Mouse (Mus musculus): ENCODE data around the gene Tnfrsf1b. TPM values are rescaled to one million over a fixed set of nuclear protein-coding genes. Genes with fewer than 3 reads are reported as not detected.
A peak's percentile ranks its signal among the peaks of the same experiment; 100 is the strongest.

The Tnfrsf1b gene
- polyA plus RNA-seq, 1 experiment from 2014 or later: 10.3 TPM

- Histone ChIP-seq H3K4me3 (ENCODE audit: low read depth, low read length) (no peak overlapping the region), H3K27me3 (ENCODE audit: control insufficient read depth, insufficient read depth, low read depth, low read length) (no peaks in the 10 kb centered on the region), H3K4me2 (ENCODE audit: low read depth, low read length) (no peak overlapping the region), H3K36me3 (ENCODE audit: control insufficient read depth, insufficient read depth) (no peaks in the 10 kb centered on the region), H3K4me1 (ENCODE audit: control insufficient read depth, low read depth, low read length) (no peaks in the 10 kb centered on the region; the same call in 1 of the 2 replicates), H3K9ac (ENCODE audit: low read depth, low read length) (no peak overlapping the region), H3K9me3 (replicated peaks; ENCODE audit: control insufficient read depth, low read length) (no peaks in the 10 kb centered on the region), H3K27ac (ENCODE audit: low read length) (no peak overlapping the region)
- WGBS (ENCODE audit: insufficient replicate concordance): 10% methylated on average over 2 of the region's 2 CpGs
- no peak for ATAC-seq (ENCODE audit: low read depth)
These were observed 18.1 kb upstream of the Tnfrsf1b start for GRCm38 (mm10) chr4:145264761-145265160.

- Histone ChIP-seq H3K4me1 (ENCODE audit: control insufficient read depth, low read depth, low read length) (no peaks in the 10 kb centered on the region; the same call in 1 of the 2 replicates), H3K27me3 (ENCODE audit: control insufficient read depth, insufficient read depth, low read depth, low read length) (no peaks in the 10 kb centered on the region), H3K4me2 (ENCODE audit: low read depth, low read length) (no peak overlapping the region), H3K36me3 (ENCODE audit: control insufficient read depth, insufficient read depth) (no peaks in the 10 kb centered on the region), H3K4me3 (ENCODE audit: low read depth, low read length) (no peak overlapping the region), H3K9me3 (replicated peaks; ENCODE audit: control insufficient read depth, low read length) (no peaks in the 10 kb centered on the region), H3K27ac (ENCODE audit: low read length) (no peak overlapping the region), H3K9ac (ENCODE audit: low read depth, low read length) (no peak overlapping the region)
- 69% methylated on average over 1 of the region's 1 CpGs for WGBS (ENCODE audit: insufficient replicate concordance)
- no peak for ATAC-seq (ENCODE audit: low read depth)
These were observed 16.9 kb upstream of the Tnfrsf1b start for GRCm38 (mm10) chr4:145263583-145263982.

DNA sequence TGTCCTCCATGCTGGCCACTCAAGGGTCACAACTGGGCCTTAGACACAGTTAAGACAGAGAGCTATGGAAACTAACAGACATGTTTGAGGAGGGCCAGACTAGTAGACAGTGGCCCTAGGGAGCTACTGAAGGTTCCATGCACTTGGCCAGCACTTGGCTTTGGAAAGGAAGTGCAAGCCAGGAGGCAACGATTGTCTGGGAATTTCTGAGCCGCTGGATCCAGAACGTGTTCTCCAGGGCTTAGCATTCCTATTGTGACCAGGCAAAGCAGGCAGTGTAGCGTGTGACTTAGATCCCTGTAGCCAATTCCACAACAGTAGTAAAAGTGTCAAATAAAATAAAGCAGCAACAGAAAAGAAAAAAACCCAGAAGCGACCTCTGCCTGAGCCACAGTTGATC is 14.1 kb upstream of the Tnfrsf1b start:
- Histone ChIP-seq H3K27me3 (ENCODE audit: control insufficient read depth, insufficient read depth, low read depth, low read length) (no peaks in the 10 kb centered on the region), H3K27ac (ENCODE audit: low read length) (no peak overlapping the region), H3K36me3 (ENCODE audit: control insufficient read depth, insufficient read depth) (no peaks in the 10 kb centered on the region), H3K4me1 (ENCODE audit: control insufficient read depth, low read depth, low read length) (no peaks in the 10 kb centered on the region), H3K4me2 (ENCODE audit: low read depth, low read length) (no peak overlapping the region), H3K9me3 (replicated peaks; ENCODE audit: control insufficient read depth, low read length) (no peaks in the 10 kb centered on the region), H3K9ac (ENCODE audit: low read depth, low read length) (no peak overlapping the region), H3K4me3 (ENCODE audit: low read depth, low read length) (no peak overlapping the region)
- 51% methylated on average over 5 of the region's 5 CpGs for WGBS (ENCODE audit: insufficient replicate concordance)
- ATAC-seq (ENCODE audit: low read depth): no peak

DNA sequence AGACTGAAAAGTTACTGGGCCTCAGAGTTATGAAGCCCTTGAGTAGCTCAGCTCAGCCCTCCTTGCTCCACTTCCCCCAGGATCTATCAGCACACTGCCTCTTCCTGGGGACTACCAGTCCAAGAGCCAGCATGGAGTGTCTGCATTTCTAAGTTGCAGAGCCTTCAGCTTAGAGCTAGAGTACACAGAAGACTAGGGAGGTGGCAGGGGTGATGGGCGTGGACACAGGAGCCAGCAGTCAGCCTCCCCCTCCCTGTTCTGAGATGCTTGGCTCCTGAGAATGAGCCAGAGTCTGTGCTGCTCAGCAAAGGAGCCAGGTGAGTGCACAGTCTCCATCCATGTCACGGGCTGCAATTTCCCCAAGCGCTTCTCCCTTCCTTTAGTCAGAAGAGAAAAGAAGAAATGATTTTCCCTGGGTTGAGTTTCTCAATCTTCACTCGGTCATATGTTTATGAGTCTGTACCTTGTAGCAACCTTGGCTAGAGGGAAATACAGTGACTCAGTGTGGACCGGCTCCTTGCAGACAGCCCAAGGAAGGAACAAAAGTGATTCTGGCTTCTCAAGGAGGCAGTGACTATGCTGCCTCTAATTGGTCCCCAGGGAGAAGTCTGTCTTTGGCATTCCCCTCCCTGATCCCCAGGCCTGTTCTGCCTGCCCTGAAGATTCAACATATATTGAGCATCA is 11.2 kb upstream of the Tnfrsf1b start:
- Histone ChIP-seq H3K9me3 (replicated peaks; ENCODE audit: control insufficient read depth, low read length) (no peaks in the 10 kb centered on the region), H3K9ac (ENCODE audit: low read depth, low read length) (no peak overlapping the region), H3K36me3 (ENCODE audit: control insufficient read depth, insufficient read depth) (no peaks in the 10 kb centered on the region), H3K4me3 (ENCODE audit: low read depth, low read length) (no peak overlapping the region), H3K27me3 (ENCODE audit: control insufficient read depth, insufficient read depth, low read depth, low read length) (no peaks in the 10 kb centered on the region), H3K4me1 (ENCODE audit: control insufficient read depth, low read depth, low read length) (no peaks in the 10 kb centered on the region; the same call in 1 of the 2 replicates), H3K27ac (ENCODE audit: low read length) (no peak overlapping the region), H3K4me2 (ENCODE audit: low read depth, low read length) (no peak overlapping the region)
- 55% methylated on average over 5 of the region's 5 CpGs for WGBS (ENCODE audit: insufficient replicate concordance)
- peak; percentile 40 for ATAC-seq (ENCODE audit: low read depth)

GRCm38 (mm10) chr4:145256144-145256543 is 9.5 kb upstream of the Tnfrsf1b start:
- H3K36me3 ChIP-seq (ENCODE audit: control insufficient read depth, insufficient read depth): no peaks in the 10 kb centered on the region
- 66% methylated on average over 5 of the region's 5 CpGs for WGBS (ENCODE audit: insufficient replicate concordance)
- no peak for ATAC-seq (ENCODE audit: low read depth)
- no peaks in the 10 kb centered on the region for H3K9me3 ChIP-seq (replicated peaks; ENCODE audit: control insufficient read depth, low read length)
- no peak overlapping the region for H3K4me3 ChIP-seq (ENCODE audit: low read depth, low read length)
- H3K4me1 ChIP-seq (ENCODE audit: control insufficient read depth, low read depth, low read length): no peaks in the 10 kb centered on the region; the same call in 1 of the 2 replicates
- H3K27me3 ChIP-seq (ENCODE audit: control insufficient read depth, insufficient read depth, low read depth, low read length): no peaks in the 10 kb centered on the region
- H3K4me2 ChIP-seq (ENCODE audit: low read depth, low read length): no peak overlapping the region
- H3K9ac ChIP-seq (ENCODE audit: low read depth, low read length): no peak overlapping the region
- no peak overlapping the region for H3K27ac ChIP-seq (ENCODE audit: low read length)

DNA sequence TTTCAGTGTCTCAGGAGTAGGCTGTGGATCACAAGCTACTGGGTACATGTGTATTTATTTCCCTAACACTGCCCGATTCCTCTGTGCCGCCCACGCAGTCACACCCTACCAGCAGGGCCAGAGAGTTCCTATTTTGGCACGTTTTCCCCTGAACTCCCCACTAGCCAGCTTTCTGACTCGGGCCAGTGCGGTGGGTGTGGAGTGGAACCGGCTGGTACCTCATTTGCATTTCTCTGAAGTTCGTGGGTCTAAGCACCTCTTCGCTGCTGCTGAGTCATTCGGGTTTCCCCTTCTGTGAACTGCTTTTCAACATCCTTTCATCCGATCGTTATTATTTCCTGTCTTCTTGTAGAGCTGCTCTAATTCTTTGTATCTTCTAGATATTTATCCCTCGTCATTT is 7.7 kb upstream of the Tnfrsf1b start:
- H3K36me3 ChIP-seq (ENCODE audit: control insufficient read depth, insufficient read depth): no peaks in the 10 kb centered on the region
- H3K27me3 ChIP-seq (ENCODE audit: control insufficient read depth, insufficient read depth, low read depth, low read length): no peaks in the 10 kb centered on the region
- no peak overlapping the region for H3K4me3 ChIP-seq (ENCODE audit: low read depth, low read length)
- peak; percentile 37 for ATAC-seq (ENCODE audit: low read depth)
- no peaks in the 10 kb centered on the region; the same call in 1 of the 2 replicates for H3K4me1 ChIP-seq (ENCODE audit: control insufficient read depth, low read depth, low read length)
- peak overlapping the region; percentile 18; the same call in 1 of the 2 replicates for H3K4me2 ChIP-seq (ENCODE audit: low read depth, low read length)
- H3K9ac ChIP-seq (ENCODE audit: low read depth, low read length): no peak overlapping the region
- whole genome bisulfite sequencing (ENCODE audit: insufficient replicate concordance): 10% methylated on average over 13 of the region's 13 CpGs
- H3K27ac ChIP-seq (ENCODE audit: low read length): no peak overlapping the region
- H3K9me3 ChIP-seq (replicated peaks; ENCODE audit: control insufficient read depth, low read length): no peaks in the 10 kb centered on the region

GRCm38 (mm10) chr4:145252611-145253010 is 5.9 kb upstream of the Tnfrsf1b start:
- Histone ChIP-seq H3K4me1 (ENCODE audit: control insufficient read depth, low read depth, low read length) (no peaks in the 10 kb centered on the region; the same call in 1 of the 2 replicates), H3K27ac (ENCODE audit: low read length) (no peak overlapping the region)
- 69% methylated on average over 8 of the region's 8 CpGs for whole genome bisulfite sequencing (ENCODE audit: insufficient replicate concordance)

GRCm38 (mm10) chr4:145251546-145251945 is 4.9 kb upstream of the Tnfrsf1b start:
- WGBS (ENCODE audit: insufficient replicate concordance): 71% methylated on average over 4 of the region's 4 CpGs
- no peaks in the 10 kb centered on the region for H3K36me3 ChIP-seq (ENCODE audit: control insufficient read depth, insufficient read depth)
- no peak overlapping the region for H3K9ac ChIP-seq (ENCODE audit: low read depth, low read length)
- no peak overlapping the region for H3K4me3 ChIP-seq (ENCODE audit: low read depth, low read length)
- no peak overlapping the region for H3K27ac ChIP-seq (ENCODE audit: low read length)
- H3K4me1 ChIP-seq (ENCODE audit: control insufficient read depth, low read depth, low read length): no peaks in the 10 kb centered on the region; the same call in 1 of the 2 replicates
- no peaks in the 10 kb centered on the region for H3K9me3 ChIP-seq (replicated peaks; ENCODE audit: control insufficient read depth, low read length)
- ATAC-seq (ENCODE audit: low read depth): no peak
- H3K27me3 ChIP-seq (ENCODE audit: control insufficient read depth, insufficient read depth, low read depth, low read length): no peaks in the 10 kb centered on the region; the same call in 1 of the 2 replicates
- H3K4me2 ChIP-seq (ENCODE audit: low read depth, low read length): no peak overlapping the region

More at GRCm38 (mm10) chr4:145252611-145253010, 5.9 kb upstream of the Tnfrsf1b start:
- Histone ChIP-seq H3K9me3 (replicated peaks; ENCODE audit: control insufficient read depth, low read length) (no peaks in the 10 kb centered on the region), H3K4me3 (ENCODE audit: low read depth, low read length) (no peak overlapping the region), H3K4me2 (ENCODE audit: low read depth, low read length) (no peak overlapping the region), H3K36me3 (ENCODE audit: control insufficient read depth, insufficient read depth) (no peaks in the 10 kb centered on the region), H3K27me3 (ENCODE audit: control insufficient read depth, insufficient read depth, low read depth, low read length) (no peaks in the 10 kb centered on the region; the same call in 1 of the 2 replicates), H3K9ac (ENCODE audit: low read depth, low read length) (no peak overlapping the region)
- ATAC-seq (ENCODE audit: low read depth): no peak

- H3K4me1 ChIP-seq (ENCODE audit: control insufficient read depth, low read depth, low read length): peaks cover 4% of the 10 kb centered on the region
- H3K4me2 ChIP-seq (ENCODE audit: low read depth, low read length): no peak overlapping the region
- H3K9ac ChIP-seq (ENCODE audit: low read depth, low read length): no peak overlapping the region
- ATAC-seq (ENCODE audit: low read depth): no peak
- H3K4me3 ChIP-seq (ENCODE audit: low read depth, low read length): no peak overlapping the region
- no peaks in the 10 kb centered on the region; the same call in 1 of the 2 replicates for H3K27me3 ChIP-seq (ENCODE audit: control insufficient read depth, insufficient read depth, low read depth, low read length)
- 38% methylated on average over 4 of the region's 4 CpGs for WGBS (ENCODE audit: insufficient replicate concordance)
- no peak overlapping the region for H3K27ac ChIP-seq (ENCODE audit: low read length)
- no peaks in the 10 kb centered on the region for H3K36me3 ChIP-seq (ENCODE audit: control insufficient read depth, insufficient read depth)
- H3K9me3 ChIP-seq (replicated peaks; ENCODE audit: control insufficient read depth, low read length): no peaks in the 10 kb centered on the region
These were observed 3.3 kb upstream of the Tnfrsf1b start for GRCm38 (mm10) chr4:145250002-145250401.
